Mouse (Mus musculus) E14TG2a.4 (cell line): Measurements from ENCODE around the gene Pole3.

ENCODE experiments used
- CTCF ChIP-seq: conservative IDR thresholded peaks from 2 replicates; pipeline ENCODE4 v1.5.1; 2014; ENCODE audit warnings: low read length
- NANOG ChIP-seq: IDR thresholded peaks from 2 replicates; pipeline ENCODE4 v1.6.1; 2014; ENCODE audit warnings: borderline replicate concordance, low read length, mixed read lengths

- TF ChIP-seq CTCF, result no peak
- no peak for TF ChIP-seq NANOG
Measured at GRCm38 (mm10) chr4:62496815-62497214, 28.1 kb downstream of the Pole3 start.
